Mouse (Mus musculus) erythroblast, embryonic 14.5 days (primary cell): ENCODE results near the gene Cs. TPM values are rescaled to one million over a fixed set of nuclear protein-coding genes. Genes with fewer than 3 reads are reported as not detected.

ENCODE experiments used
- H3K27me3 ChIP-seq: 2 replicates; pipeline ENCODE4 v1.6.1; 2012; ENCODE audit warnings: inconsistent platforms; ENCODE audit not compliant: control insufficient read depth
- H3K36me3 ChIP-seq: 2 replicates; pipeline ENCODE4 v1.6.1; 2012; ENCODE audit warnings: mild to moderate bottlenecking, inconsistent platforms; ENCODE audit not compliant: control insufficient read depth
- H3K4me1 ChIP-seq: 2 replicates; pipeline ENCODE4 v1.6.1; 2012; ENCODE audit warnings: inconsistent platforms; ENCODE audit not compliant: control insufficient read depth
- H3K4me3 ChIP-seq: replicated peaks from 2 replicates; pipeline ENCODE3; 2012; ENCODE audit warnings: moderate library complexity, mild to moderate bottlenecking, inconsistent platforms
- H3K9me3 ChIP-seq: 2 replicates; pipeline ENCODE4 v1.6.1; 2012; ENCODE audit warnings: low read length, inconsistent platforms, mixed read lengths; ENCODE audit not compliant: control insufficient read depth
- GATA1 ChIP-seq: IDR thresholded peaks from 2 replicates; pipeline ENCODE4 v1.6.1; 2012; ENCODE audit warnings: low read length, inconsistent platforms, mixed read lengths
- TAL1 ChIP-seq: IDR thresholded peaks from 3 replicates; pipeline ENCODE4 v1.6.1; 2012; ENCODE audit warnings: low read length, inconsistent platforms, mixed read lengths
- polyA plus RNA-seq: library from polyadenylated mRNA; stranded (reverse); fragments of >175 nt; gene quantifications from 2 replicates; pipeline ENCODE4 v1.2.3, GENCODE M21; 2012

Cs gene
- polyA plus RNA-seq, 1 experiment = 2.2 TPM

GRCm38 (mm10) chr10:128303126-128304021 is 34.2 kb upstream of the Cs start, which contains the start of gene Pan2:
TSS of gene Pan2 (plus strand) at chr10:128303335.
- TF ChIP-seq TAL1 = no peak
- TF ChIP-seq GATA1 = no peak
- peak within 1 kb of the TSS; percentile 80 for H3K4me3 ChIP-seq
- H3K9me3 ChIP-seq = no peaks in the 10 kb centered on the region
- H3K36me3 ChIP-seq = peaks cover 37% of the 10 kb centered on the region
- H3K27me3 ChIP-seq = no peaks in the 10 kb centered on the region
- H3K4me1 ChIP-seq = peaks cover 32% of the 10 kb centered on the region

GRCm38 (mm10) chr10:128309654-128310053 is 27.9 kb upstream of the Cs start:
- Histone ChIP-seq H3K4me3 (no peak overlapping the region), H3K27me3 (no peaks in the 10 kb centered on the region), H3K36me3 (peaks cover 93% of the 10 kb centered on the region), H3K4me1 (peaks cover 12% of the 10 kb centered on the region), H3K9me3 (no peaks in the 10 kb centered on the region)
- no peak for TF ChIP-seq GATA1
- no peak for TF ChIP-seq TAL1

DNA sequence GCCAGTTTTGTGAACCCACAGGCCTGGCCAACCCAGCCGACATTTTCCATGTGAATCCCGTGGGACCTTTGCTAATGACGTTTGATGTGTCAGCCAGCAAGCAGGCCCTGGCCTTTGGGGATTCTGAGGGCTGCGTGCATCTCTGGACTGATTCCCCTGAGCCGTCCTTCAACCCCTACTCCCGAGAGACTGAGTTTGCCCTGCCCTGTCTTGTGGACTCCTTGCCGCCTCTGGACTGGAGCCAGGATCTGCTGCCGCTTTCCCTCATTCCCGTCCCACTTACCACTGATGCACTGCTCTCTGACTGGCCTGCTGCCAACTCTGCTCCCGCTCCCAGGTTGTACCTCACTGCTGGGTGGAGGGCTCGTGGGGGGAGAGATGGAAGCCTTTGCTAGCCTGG is 27.4 kb upstream of the Cs start:
- Histone ChIP-seq H3K27me3 (no peaks in the 10 kb centered on the region), H3K9me3 (no peaks in the 10 kb centered on the region), H3K4me1 (peaks cover 12% of the 10 kb centered on the region), H3K36me3 (peaks cover 95% of the 10 kb centered on the region), H3K4me3 (no peak overlapping the region)
- TF ChIP-seq GATA1 = no peak
- no peak for TF ChIP-seq TAL1

- Histone ChIP-seq H3K36me3 (peaks cover 95% of the 10 kb centered on the region), H3K4me1 (peaks cover 14% of the 10 kb centered on the region), H3K4me3 (no peak overlapping the region), H3K27me3 (no peaks in the 10 kb centered on the region), H3K9me3 (no peaks in the 10 kb centered on the region)
- no peak for TF ChIP-seq GATA1
- TF ChIP-seq TAL1 = no peak
These were observed 26.6 kb upstream of the Cs start for GRCm38 (mm10) chr10:128310902-128311301.

DNA sequence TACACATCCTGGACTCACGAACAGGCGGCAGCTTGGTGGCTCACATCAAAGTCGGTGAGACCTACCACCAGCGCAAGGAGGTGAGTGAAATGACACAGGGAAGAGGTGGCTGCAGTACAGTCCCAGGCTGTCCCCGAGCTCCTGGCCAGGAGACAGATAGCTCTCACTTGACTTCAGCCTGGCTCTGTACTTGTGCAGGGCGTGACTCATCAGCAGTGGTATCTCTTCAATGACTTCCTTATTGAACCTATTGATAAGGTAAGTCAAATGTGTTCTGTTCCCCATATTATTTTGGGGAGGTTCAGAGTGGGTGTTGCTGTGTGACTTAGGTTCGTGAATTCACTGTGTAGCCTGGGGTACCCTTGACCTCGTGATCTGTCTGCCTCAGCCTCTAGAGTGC is 22.0 kb upstream of the Cs start:
- Histone ChIP-seq H3K27me3 (no peaks in the 10 kb centered on the region), H3K36me3 (peaks cover 97% of the 10 kb centered on the region), H3K4me3 (no peak overlapping the region), H3K9me3 (no peaks in the 10 kb centered on the region), H3K4me1 (peaks cover 11% of the 10 kb centered on the region)
- TF ChIP-seq GATA1 (no peak), TAL1 (no peak)

DNA sequence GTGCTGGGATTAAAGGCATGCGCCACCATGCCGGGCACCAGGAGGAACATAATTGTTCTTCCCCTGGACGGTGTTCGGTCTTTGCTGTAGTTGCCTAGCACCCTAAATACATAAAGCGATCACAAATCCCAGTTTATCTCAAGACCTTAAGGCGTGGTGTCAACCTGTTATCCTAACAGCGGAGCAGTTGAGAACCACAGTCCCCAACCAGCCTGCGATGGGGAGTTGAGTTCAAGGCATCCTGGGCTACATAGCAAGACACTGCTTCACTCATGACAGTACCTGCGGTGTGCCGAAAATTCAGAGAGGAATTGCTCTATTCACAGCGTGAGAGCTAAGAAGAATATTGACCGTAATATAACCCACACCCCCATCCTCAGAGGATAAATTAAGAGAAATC is 15.9 kb upstream of the Cs start:
- Histone ChIP-seq H3K9me3 (no peaks in the 10 kb centered on the region), H3K27me3 (no peaks in the 10 kb centered on the region), H3K4me1 (peaks cover 28% of the 10 kb centered on the region), H3K36me3 (peaks cover 62% of the 10 kb centered on the region), H3K4me3 (peak overlapping the region; percentile 80)
- TF ChIP-seq TAL1 = no peak
- no peak for TF ChIP-seq GATA1

DNA sequence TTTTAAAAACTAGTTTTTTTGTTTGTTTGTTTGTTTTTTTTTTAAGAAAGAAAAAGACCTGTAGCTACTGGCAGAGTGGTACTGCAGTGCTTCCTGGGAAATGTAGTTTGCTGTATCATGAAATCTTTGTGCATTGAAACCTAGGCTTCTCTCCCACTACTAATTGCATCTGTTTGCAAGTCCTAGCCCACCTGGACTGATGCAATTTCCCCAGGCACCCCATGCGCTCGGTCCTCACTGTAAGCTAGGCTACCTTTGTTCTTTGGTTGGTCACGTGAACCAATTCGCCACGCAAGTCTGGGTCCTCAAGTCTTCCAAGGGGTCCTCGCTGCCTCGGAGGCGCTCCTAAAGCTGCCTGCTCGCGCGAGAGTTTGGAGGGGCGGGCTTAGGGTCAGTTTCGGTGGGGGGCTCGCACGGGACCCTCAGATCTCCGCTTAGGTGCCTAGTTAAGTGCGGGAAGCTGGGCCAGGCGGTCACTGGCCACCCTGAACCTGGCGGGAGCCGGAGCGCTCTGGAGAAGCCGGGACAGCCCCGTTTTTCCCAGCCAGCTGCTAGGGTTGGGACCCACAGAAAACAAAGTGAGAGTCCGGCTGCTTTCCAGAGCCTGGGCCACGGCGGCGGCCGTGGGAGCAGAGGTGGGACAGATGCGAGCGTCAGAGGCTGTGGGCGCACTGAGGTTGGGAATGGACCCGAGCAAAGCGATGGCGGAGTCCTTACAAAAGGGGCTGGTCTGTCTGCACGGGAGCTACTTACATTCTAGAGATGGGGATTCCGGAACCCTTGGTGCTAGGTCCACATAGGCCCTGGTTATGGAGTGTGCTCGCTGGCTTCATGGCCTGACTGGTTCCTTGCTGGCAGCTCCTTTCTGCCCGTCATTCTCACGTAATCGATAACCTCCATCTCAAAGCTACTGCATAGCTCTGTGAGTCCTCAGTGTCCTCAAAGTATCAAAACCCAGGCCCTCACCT is 15.1 kb upstream of the Cs start, which contains the start of gene Cnpy2:
TSS of gene Cnpy2 (plus strand) at position 319 of the 968 bp plus-strand sequence.
- peak; percentile 84 for TF ChIP-seq GATA1
- TF ChIP-seq TAL1 = no peak
- no peaks in the 10 kb centered on the region for H3K9me3 ChIP-seq
- peaks cover 61% of the 10 kb centered on the region for H3K36me3 ChIP-seq
- peak within 1 kb of the TSS; percentile 80 for H3K4me3 ChIP-seq
- peaks cover 28% of the 10 kb centered on the region for H3K4me1 ChIP-seq
- H3K27me3 ChIP-seq = no peaks in the 10 kb centered on the region

DNA sequence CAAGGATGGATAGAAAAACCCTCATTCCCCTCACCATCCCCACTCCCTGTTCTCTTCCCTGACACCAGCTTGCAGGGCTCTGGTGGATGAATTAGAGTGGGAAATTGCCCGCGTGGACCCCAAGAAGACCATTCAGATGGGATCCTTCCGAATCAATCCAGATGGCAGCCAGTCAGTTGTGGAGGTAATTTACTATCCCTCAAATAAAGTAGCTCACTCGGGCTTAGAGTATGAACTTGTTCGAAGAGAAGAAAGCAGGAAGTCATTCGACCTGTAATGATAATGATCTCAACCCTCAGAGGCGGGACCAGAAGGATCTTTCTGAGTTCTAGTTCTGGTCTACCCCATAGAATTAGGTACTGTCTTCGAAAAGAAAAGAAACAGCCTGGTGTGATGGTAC is 14.0 kb upstream of the Cs start:
- Histone ChIP-seq H3K9me3 (no peaks in the 10 kb centered on the region), H3K4me1 (peaks cover 28% of the 10 kb centered on the region), H3K36me3 (peaks cover 58% of the 10 kb centered on the region), H3K4me3 (peak overlapping the region; percentile 80), H3K27me3 (no peaks in the 10 kb centered on the region)
- no peak for TF ChIP-seq GATA1
- TF ChIP-seq TAL1 = no peak

GRCm38 (mm10) chr10:128326825-128327224 is 10.7 kb upstream of the Cs start:
- peaks cover 25% of the 10 kb centered on the region for H3K4me1 ChIP-seq
- H3K4me3 ChIP-seq = no peak overlapping the region
- H3K9me3 ChIP-seq = no peaks in the 10 kb centered on the region
- TF ChIP-seq GATA1 (no peak), TAL1 (no peak)
- no peaks in the 10 kb centered on the region for H3K27me3 ChIP-seq
- peaks cover 35% of the 10 kb centered on the region for H3K36me3 ChIP-seq
